Mouse (Mus musculus) hindlimb bud, embryonic 11.5 days (tissue): ENCODE data around the gene Gramd1b.

Source experiments
- DNase-seq: peaks from one replicate; pipeline ENCODE4 v3.0.0-alpha.2; 2012; ENCODE audit warnings: low read depth, low spot score; ENCODE audit errors: extremely low spot score

Gramd1b gene

GRCm38 (mm10) chr9:40375518-40375917, 155.7 kb downstream of the Gramd1b start:
- DNase-seq = no peak

GRCm38 (mm10) chr9:40374992-40375391, 156.2 kb downstream of the Gramd1b start:
- no peak for DNase-seq

GRCm38 (mm10) chr9:40374533-40374971, 156.6 kb downstream of the Gramd1b start:
- no peak for DNase-seq

GRCm38 (mm10) chr9:40374052-40374451, 157.1 kb downstream of the Gramd1b start:
- DNase-seq = no peak

- DNase-seq = no peak
These were observed 161.0 kb downstream of the Gramd1b start for GRCm38 (mm10) chr9:40370151-40370550.

GRCm38 (mm10) chr9:40366795-40367194, 164.4 kb downstream of the Gramd1b start:
- DNase-seq = no peak

GRCm38 (mm10) chr9:40364312-40364711, 166.9 kb downstream of the Gramd1b start:
- DNase-seq = no peak

GRCm38 (mm10) chr9:40361970-40362369, 169.2 kb downstream of the Gramd1b start:
- DNase-seq = no peak

- no peak for DNase-seq
These were observed 172.7 kb downstream of the Gramd1b start for GRCm38 (mm10) chr9:40358408-40358896.

GRCm38 (mm10) chr9:40356768-40357446, 174.3 kb downstream of the Gramd1b start:
- DNase-seq = no peak

- no peak for DNase-seq
These were observed 174.8 kb downstream of the Gramd1b start for GRCm38 (mm10) chr9:40356368-40356767.

GRCm38 (mm10) chr9:40355406-40355805, 175.8 kb downstream of the Gramd1b start:
- no peak for DNase-seq

GRCm38 (mm10) chr9:40353596-40353995, 177.6 kb downstream of the Gramd1b start:
- no peak for DNase-seq

GRCm38 (mm10) chr9:40350640-40351039, 180.5 kb downstream of the Gramd1b start:
- DNase-seq = no peak

GRCm38 (mm10) chr9:40350052-40350451, 181.1 kb downstream of the Gramd1b start:
- no peak for DNase-seq

- DNase-seq = no peak
These were observed 181.6 kb downstream of the Gramd1b start for GRCm38 (mm10) chr9:40349554-40349953.

GRCm38 (mm10) chr9:40348714-40349233, 182.4 kb downstream of the Gramd1b start:
- DNase-seq = no peak

- DNase-seq = no peak
These were observed 184.8 kb downstream of the Gramd1b start for GRCm38 (mm10) chr9:40346232-40346984.

- no peak for DNase-seq
These were observed 185.5 kb downstream of the Gramd1b start for GRCm38 (mm10) chr9:40345493-40346231.

- no peak for DNase-seq
These were observed 186.2 kb downstream of the Gramd1b start for GRCm38 (mm10) chr9:40344801-40345492.

GRCm38 (mm10) chr9:40343828-40344227, 187.4 kb downstream of the Gramd1b start:
- no peak for DNase-seq
